Mouse (Mus musculus): ENCODE data around the gene Sowahd. TPM values are rescaled to one million over a fixed set of nuclear protein-coding genes. Genes with fewer than 3 reads are reported as not detected.
"Not testable (repeated sequence)": the region's sequence is repeated elsewhere in the genome, so short reads cannot be mapped to it uniquely, and the experiment has no call there.

Sowahd gene
- polyA plus RNA-seq, 1 experiment from 2014 or later = not detected

DNA sequence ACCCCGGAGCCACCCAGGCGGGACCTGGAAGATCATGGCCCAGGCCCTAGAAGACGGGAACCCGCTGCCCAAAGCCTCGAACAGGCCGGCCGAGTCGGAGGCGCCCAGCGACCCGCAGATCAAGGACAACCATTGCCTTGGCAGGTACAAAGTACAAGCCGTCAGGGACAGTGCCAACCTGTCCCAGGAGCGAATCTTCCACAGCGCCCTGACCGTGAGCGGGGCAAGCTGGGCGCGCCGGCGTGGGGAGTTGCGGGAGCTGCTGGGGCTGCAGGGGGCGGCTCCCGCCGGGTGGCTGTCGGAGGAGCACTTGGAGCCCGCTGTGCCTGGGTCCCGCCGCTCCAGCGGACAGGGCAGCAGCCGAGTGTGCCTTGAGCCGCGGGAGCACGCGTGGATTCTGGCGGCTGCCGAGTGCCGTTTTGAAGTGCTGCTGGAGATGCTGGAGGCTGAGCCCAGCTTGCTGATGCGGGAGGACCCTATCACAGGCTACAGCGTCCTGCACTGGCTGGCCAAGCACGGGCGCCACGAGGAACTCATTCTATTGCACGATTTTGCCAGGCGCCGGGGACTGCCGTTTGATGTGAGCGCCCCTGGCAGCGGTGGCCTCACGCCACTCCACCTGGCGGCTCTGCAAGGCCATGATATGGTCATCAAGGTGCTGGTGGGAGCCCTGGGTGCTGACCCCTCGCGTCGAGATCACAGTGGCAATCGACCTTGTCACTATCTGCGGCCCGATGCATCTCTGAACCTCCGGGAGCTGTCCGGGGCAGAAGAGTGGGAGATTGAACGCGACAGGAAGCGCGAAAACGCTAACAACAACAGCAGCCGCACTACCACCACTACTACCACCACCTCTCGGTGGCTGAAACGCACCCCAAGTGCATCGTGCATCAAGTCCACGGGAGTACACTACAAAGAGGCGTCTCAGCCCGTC is 512 bp downstream of the Sowahd start:
- WGBS (ENCODE audit: insufficient replicate concordance) = 16% methylated on average over 66 of the region's 70 CpGs
- Histone ChIP-seq H3K36me3 (ENCODE audit: control insufficient read depth, insufficient read depth) (no peaks in the 10 kb centered on the region), H3K9me3 (replicated peaks; ENCODE audit: control insufficient read depth, low read length) (no peaks in the 10 kb centered on the region), H3K4me3 (ENCODE audit: low read depth, low read length) (peak overlapping the region; percentile 40), H3K4me2 (ENCODE audit: low read depth, low read length) (peak overlapping the region; percentile 41), H3K27ac (ENCODE audit: low read length) (no peak overlapping the region), H3K9ac (ENCODE audit: low read depth, low read length) (no peak overlapping the region), H3K4me1 (ENCODE audit: control insufficient read depth, low read depth, low read length) (no peaks in the 10 kb centered on the region), H3K27me3 (ENCODE audit: control insufficient read depth, insufficient read depth, low read depth, low read length) (peaks cover 50% of the 10 kb centered on the region)
- ATAC-seq (ENCODE audit: low read depth) = no peak

DNA sequence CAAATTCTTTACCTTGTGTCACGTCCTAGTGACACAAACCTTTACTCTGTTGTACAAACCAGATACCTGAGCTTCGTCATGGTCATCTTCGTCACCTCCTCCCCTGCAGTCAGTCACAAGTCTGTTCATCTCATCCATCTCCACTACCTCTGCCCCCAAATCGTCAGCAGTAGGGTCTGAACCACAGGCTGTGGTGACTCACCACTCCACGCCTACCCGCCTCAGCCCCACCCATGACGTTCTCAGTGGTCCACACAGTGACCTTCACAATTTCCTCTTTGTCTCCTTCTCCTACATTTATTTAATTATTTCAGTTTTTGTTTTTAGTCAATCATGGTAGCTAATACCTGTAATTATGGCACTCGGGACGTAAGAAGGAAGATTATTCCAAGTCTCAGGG is 15.3 kb downstream of the Sowahd start:
- no peaks in the 10 kb centered on the region for H3K36me3 ChIP-seq (ENCODE audit: control insufficient read depth, insufficient read depth)
- no peak overlapping the region for H3K9ac ChIP-seq (ENCODE audit: low read depth, low read length)
- WGBS (ENCODE audit: insufficient replicate concordance) = 55% methylated on average over 9 of the region's 9 CpGs
- no peaks in the 10 kb centered on the region for H3K4me1 ChIP-seq (ENCODE audit: control insufficient read depth, low read depth, low read length)
- ATAC-seq (ENCODE audit: low read depth) = no peak
- no peaks in the 10 kb centered on the region for H3K9me3 ChIP-seq (replicated peaks; ENCODE audit: control insufficient read depth, low read length)
- H3K27ac ChIP-seq (ENCODE audit: low read length) = no peak overlapping the region
- no peak overlapping the region for H3K4me3 ChIP-seq (ENCODE audit: low read depth, low read length)
- H3K27me3 ChIP-seq (ENCODE audit: control insufficient read depth, insufficient read depth, low read depth, low read length) = no peaks in the 10 kb centered on the region
- H3K4me2 ChIP-seq (ENCODE audit: low read depth, low read length) = no peak overlapping the region

DNA sequence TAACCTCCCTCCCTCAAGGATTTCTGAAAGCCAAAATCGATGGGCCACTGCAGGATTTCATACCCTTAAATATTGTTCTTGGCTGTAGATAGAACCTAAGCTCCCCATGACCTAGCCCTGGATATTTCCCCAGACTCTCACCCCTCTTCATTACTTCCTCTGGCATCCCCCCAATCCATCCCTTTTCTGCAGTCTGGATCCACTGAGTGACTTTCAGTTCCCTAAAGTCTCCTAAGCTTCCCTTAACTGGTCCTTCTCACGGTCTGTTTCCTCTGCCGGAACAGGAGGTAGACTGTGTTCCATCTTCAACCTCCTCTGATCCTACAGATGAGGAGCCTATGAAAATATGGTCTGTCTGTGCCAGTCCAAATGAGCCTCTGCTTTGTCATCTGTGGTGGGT is 18.7 kb downstream of the Sowahd start:
- H3K9me3 ChIP-seq (replicated peaks; ENCODE audit: control insufficient read depth, low read length) = no peaks in the 10 kb centered on the region
- no peak overlapping the region for H3K27ac ChIP-seq (ENCODE audit: low read length)
- no peaks in the 10 kb centered on the region for H3K4me1 ChIP-seq (ENCODE audit: control insufficient read depth, low read depth, low read length)
- ATAC-seq (ENCODE audit: low read depth) = no peak
- 59% methylated on average over 3 of the region's 3 CpGs for WGBS (ENCODE audit: insufficient replicate concordance)
- H3K9ac ChIP-seq (ENCODE audit: low read depth, low read length) = no peak overlapping the region
- H3K36me3 ChIP-seq (ENCODE audit: control insufficient read depth, insufficient read depth) = no peaks in the 10 kb centered on the region
- H3K4me3 ChIP-seq (ENCODE audit: low read depth, low read length) = no peak overlapping the region
- no peak overlapping the region for H3K4me2 ChIP-seq (ENCODE audit: low read depth, low read length)
- H3K27me3 ChIP-seq (ENCODE audit: control insufficient read depth, insufficient read depth, low read depth, low read length) = no peaks in the 10 kb centered on the region

DNA sequence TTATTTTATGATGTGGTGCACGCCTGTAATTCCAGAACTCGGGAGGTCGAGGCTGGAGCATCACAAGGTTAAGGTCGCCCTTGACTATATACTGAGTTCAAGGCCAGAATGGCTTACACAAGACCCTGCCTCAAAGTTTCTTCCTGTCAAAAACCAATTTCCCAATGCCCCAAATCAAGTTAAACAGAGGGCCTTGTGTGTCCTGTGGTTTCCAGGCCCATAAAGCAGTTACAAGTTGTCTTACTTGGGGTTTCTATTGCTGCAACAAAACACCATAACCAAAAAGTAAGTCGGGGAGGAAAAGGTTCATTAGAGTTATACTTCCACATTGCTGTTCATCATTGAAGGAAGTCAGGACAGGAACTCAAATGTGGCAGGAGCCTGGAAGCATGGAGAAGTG is 20.1 kb downstream of the Sowahd start:
- Histone ChIP-seq H3K27me3 (ENCODE audit: control insufficient read depth, insufficient read depth, low read depth, low read length) (no peaks in the 10 kb centered on the region), H3K36me3 (ENCODE audit: control insufficient read depth, insufficient read depth) (no peaks in the 10 kb centered on the region), H3K4me2 (ENCODE audit: low read depth, low read length) (no peak overlapping the region), H3K4me3 (ENCODE audit: low read depth, low read length) (no peak overlapping the region), H3K27ac (ENCODE audit: low read length) (no peak overlapping the region), H3K9ac (ENCODE audit: low read depth, low read length) (no peak overlapping the region), H3K9me3 (replicated peaks; ENCODE audit: control insufficient read depth, low read length) (no peaks in the 10 kb centered on the region), H3K4me1 (ENCODE audit: control insufficient read depth, low read depth, low read length) (no peaks in the 10 kb centered on the region)
- 60% methylated on average over 5 of the region's 5 CpGs for WGBS (ENCODE audit: insufficient replicate concordance)
- no peak for ATAC-seq (ENCODE audit: low read depth)

DNA sequence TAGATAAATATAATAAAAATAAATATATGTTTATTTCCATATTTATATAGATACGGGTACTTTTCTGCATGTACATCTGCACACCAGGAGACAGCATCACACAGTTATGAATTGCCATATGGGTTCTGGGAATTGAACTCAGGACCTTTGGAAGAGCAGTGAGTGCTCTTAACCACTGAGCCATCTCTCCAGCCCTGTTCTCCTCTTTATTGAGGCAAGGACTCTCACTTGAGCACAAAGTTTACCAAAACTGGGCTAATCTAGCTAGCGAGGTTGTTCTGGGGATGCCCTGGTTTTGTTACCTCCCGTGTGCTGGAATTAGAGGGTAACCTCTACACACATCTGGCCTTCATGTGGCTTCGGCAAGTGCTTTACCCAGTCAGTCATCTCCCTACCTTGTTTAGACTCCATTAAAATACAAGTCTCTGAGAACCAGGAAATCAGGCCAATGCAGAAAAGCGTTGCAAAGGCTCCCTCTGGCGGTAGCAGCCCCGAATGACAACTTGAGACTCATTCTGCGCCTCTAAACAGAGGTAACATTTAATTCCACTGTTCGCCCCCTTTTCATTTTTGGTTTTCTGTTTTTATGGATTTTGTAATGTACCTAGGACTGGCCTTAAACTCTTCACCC is 25.7 kb downstream of the Sowahd start:
- H3K36me3 ChIP-seq (ENCODE audit: control insufficient read depth, insufficient read depth) = no peaks in the 10 kb centered on the region
- no peaks in the 10 kb centered on the region for H3K4me1 ChIP-seq (ENCODE audit: control insufficient read depth, low read depth, low read length)
- 27% methylated on average over 9 of the region's 9 CpGs for WGBS (ENCODE audit: insufficient replicate concordance)
- H3K4me2 ChIP-seq (ENCODE audit: low read depth, low read length) = no peak overlapping the region
- H3K9ac ChIP-seq (ENCODE audit: low read depth, low read length) = no peak overlapping the region
- H3K4me3 ChIP-seq (ENCODE audit: low read depth, low read length) = no peak overlapping the region
- H3K9me3 ChIP-seq (replicated peaks; ENCODE audit: control insufficient read depth, low read length) = no peaks in the 10 kb centered on the region
- ATAC-seq (ENCODE audit: low read depth) = no peak
- H3K27ac ChIP-seq (ENCODE audit: low read length) = no peak overlapping the region
- H3K27me3 ChIP-seq (ENCODE audit: control insufficient read depth, insufficient read depth, low read depth, low read length) = no peaks in the 10 kb centered on the region

DNA sequence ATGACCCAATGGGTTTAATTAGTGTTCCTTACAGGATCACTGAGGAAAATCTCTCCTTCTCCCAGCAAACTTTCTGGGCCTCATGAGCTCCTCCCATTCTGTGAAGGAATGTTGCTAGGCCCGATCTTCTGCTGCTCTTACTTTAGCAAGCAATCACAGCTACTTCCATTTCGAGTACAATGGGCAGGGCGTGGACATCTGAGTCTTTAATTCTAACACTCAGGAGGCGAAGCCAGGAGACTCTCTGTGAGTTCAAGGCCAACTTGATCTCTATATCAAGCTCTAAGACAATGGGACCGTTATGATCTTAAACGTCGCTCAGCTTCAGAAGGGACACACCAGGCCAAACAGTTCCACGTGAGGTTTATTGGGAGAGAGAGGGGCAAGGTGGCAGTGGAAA is 28.0 kb downstream of the Sowahd start:
- Histone ChIP-seq H3K36me3 (ENCODE audit: control insufficient read depth, insufficient read depth) (peaks cover 3% of the 10 kb centered on the region), H3K4me1 (ENCODE audit: control insufficient read depth, low read depth, low read length) (no peaks in the 10 kb centered on the region), H3K9ac (ENCODE audit: low read depth, low read length) (no peak overlapping the region), H3K27ac (ENCODE audit: low read length) (no peak overlapping the region), H3K27me3 (ENCODE audit: control insufficient read depth, insufficient read depth, low read depth, low read length) (no peaks in the 10 kb centered on the region), H3K9me3 (replicated peaks; ENCODE audit: control insufficient read depth, low read length) (no peaks in the 10 kb centered on the region), H3K4me3 (ENCODE audit: low read depth, low read length) (no peak overlapping the region), H3K4me2 (ENCODE audit: low read depth, low read length) (no peak overlapping the region)
- ATAC-seq (ENCODE audit: low read depth) = no peak
- 58% methylated on average over 8 of the region's 8 CpGs for WGBS (ENCODE audit: insufficient replicate concordance)

DNA sequence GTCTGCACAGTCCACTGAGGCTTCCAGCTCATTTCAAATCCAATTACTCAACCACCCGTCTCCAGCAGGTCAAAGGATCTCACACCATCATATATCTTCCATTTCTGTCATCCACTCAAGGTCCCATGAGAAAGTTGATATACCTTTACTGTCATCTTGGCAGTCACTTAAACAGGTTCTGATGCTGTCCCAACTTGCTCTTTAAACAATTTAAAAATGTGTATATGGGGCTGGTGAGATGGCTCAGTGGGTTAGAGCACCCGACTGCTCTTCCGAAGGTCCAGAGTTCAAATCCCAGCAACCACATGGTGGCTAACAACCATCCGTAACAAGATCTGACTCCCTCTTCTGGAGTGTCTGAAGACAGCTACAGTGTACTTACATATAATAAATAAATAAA is 31.7 kb downstream of the Sowahd start:
- not testable (repeated sequence) for H3K9me3 ChIP-seq (replicated peaks; ENCODE audit: control insufficient read depth, low read length); H3K9ac ChIP-seq (ENCODE audit: low read depth, low read length); H3K27me3 ChIP-seq (ENCODE audit: control insufficient read depth, insufficient read depth, low read depth, low read length); H3K27ac ChIP-seq (ENCODE audit: low read length); H3K4me2 ChIP-seq (ENCODE audit: low read depth, low read length); H3K4me3 ChIP-seq (ENCODE audit: low read depth, low read length); H3K36me3 ChIP-seq (ENCODE audit: control insufficient read depth, insufficient read depth); ATAC-seq (ENCODE audit: low read depth); H3K4me1 ChIP-seq (ENCODE audit: control insufficient read depth, low read depth, low read length)
- 67% methylated on average over 3 of the region's 4 CpGs for WGBS (ENCODE audit: insufficient replicate concordance)

DNA sequence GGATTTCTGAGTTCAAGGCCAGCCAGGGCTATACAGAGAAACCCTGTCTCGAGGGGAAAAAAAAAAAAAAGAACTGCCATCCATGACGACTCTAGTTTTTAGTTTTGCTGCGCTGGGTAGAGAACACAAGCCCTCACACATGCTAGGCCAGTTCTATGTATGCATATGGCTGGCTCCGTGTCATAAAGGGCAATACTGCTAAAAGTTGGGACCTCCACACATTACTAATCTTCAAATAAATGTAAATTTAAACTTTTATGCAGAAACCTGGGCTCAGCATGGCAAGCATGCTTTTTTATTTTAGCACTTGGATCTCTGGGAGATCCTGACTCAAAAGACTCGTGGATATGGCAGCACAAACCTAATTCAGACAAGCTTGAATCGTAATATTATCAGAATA is 32.5 kb downstream of the Sowahd start:
- Histone ChIP-seq H3K4me2 (ENCODE audit: low read depth, low read length) (no peak overlapping the region), H3K9me3 (replicated peaks; ENCODE audit: control insufficient read depth, low read length) (no peaks in the 10 kb centered on the region), H3K36me3 (ENCODE audit: control insufficient read depth, insufficient read depth) (peaks cover 5% of the 10 kb centered on the region), H3K27ac (ENCODE audit: low read length) (no peak overlapping the region), H3K9ac (ENCODE audit: low read depth, low read length) (no peak overlapping the region), H3K4me3 (ENCODE audit: low read depth, low read length) (no peak overlapping the region), H3K4me1 (ENCODE audit: control insufficient read depth, low read depth, low read length) (peaks cover 9% of the 10 kb centered on the region), H3K27me3 (ENCODE audit: control insufficient read depth, insufficient read depth, low read depth, low read length) (no peaks in the 10 kb centered on the region)
- 44% methylated on average over 6 of the region's 6 CpGs for WGBS (ENCODE audit: insufficient replicate concordance)
- ATAC-seq (ENCODE audit: low read depth) = no peak

DNA sequence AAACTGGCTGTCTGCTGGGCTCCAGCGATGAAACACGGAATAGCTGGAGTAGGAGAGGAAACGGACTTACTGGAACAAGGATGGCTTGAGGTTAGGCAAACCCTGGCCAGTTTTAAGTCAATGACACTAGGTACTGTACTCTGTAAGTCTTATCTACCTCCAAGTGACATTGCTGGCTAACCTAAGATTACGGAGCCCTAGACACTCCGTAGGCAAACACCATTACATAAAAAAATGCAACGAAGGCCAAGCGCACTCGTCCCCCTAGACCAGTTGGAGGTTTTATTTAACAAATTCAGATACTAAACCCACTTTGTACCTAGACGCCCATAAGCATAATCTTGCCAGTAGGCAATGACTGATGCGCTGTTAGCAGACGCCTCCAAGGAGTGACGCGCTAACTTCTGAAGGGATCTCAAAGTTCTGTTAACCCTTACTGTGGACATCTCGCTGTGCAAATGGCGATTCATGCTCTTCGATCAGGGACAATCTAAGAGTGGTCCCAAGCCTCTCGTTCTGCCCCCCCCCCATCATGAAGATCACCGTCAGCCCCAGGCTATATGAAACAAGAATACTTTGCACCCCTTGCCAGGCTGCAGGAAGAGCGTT is 35.8 kb downstream of the Sowahd start:
- ATAC-seq (ENCODE audit: low read depth) = peak; percentile 33; the same call in 1 of the 2 replicates
- H3K4me1 ChIP-seq (ENCODE audit: control insufficient read depth, low read depth, low read length) = peaks cover 9% of the 10 kb centered on the region
- H3K4me3 ChIP-seq (ENCODE audit: low read depth, low read length) = peak overlapping the region; percentile 62
- H3K9me3 ChIP-seq (replicated peaks; ENCODE audit: control insufficient read depth, low read length) = no peaks in the 10 kb centered on the region
- no peaks in the 10 kb centered on the region for H3K27me3 ChIP-seq (ENCODE audit: control insufficient read depth, insufficient read depth, low read depth, low read length)
- peak overlapping the region; percentile 66 for H3K9ac ChIP-seq (ENCODE audit: low read depth, low read length)
- H3K4me2 ChIP-seq (ENCODE audit: low read depth, low read length) = peak overlapping the region; percentile 49
- peaks cover 5% of the 10 kb centered on the region for H3K36me3 ChIP-seq (ENCODE audit: control insufficient read depth, insufficient read depth)
- peak overlapping the region; percentile 91 for H3K27ac ChIP-seq (ENCODE audit: low read length)
- 19% methylated on average over 19 of the region's 19 CpGs for WGBS (ENCODE audit: insufficient replicate concordance)

All from liver, embryonic 16.5 days (tissue).